Mouse (Mus musculus): ENCODE data around the gene Rreb1.
A peak's percentile ranks its signal among the peaks of the same experiment; 100 is the strongest.

Rreb1 gene

GRCm38 (mm10) chr13:37877241-37877640 lies 99.0 kb downstream of the Rreb1 start:
- DNase-seq: no peak

- DNase-seq: no peak
Measured at GRCm38 (mm10) chr13:37878918-37879331, 100.7 kb downstream of the Rreb1 start.

GRCm38 (mm10) chr13:37879556-37879955 lies 101.4 kb downstream of the Rreb1 start:
- DNase-seq: no peak

- peak; percentile 31 to 37 for DNase-seq
Measured at GRCm38 (mm10) chr13:37880035-37880434, 101.8 kb downstream of the Rreb1 start.

GRCm38 (mm10) chr13:37880581-37881130 lies 102.5 kb downstream of the Rreb1 start:
- DNase-seq: no peak

GRCm38 (mm10) chr13:37882521-37882920 lies 104.3 kb downstream of the Rreb1 start:
- peak; percentile 19 to 48 for DNase-seq

GRCm38 (mm10) chr13:37883008-37883407 lies 104.8 kb downstream of the Rreb1 start:
- no peak for DNase-seq

GRCm38 (mm10) chr13:37885392-37885791 lies 107.2 kb downstream of the Rreb1 start:
- no peak for DNase-seq

GRCm38 (mm10) chr13:37886024-37886423 lies 107.8 kb downstream of the Rreb1 start:
- no peak for DNase-seq

- no peak for DNase-seq
Measured at GRCm38 (mm10) chr13:37894756-37895155, 116.6 kb downstream of the Rreb1 start.

- DNase-seq: no peak
Measured at GRCm38 (mm10) chr13:37895564-37896254, 117.5 kb downstream of the Rreb1 start.

GRCm38 (mm10) chr13:37896423-37896822 lies 118.2 kb downstream of the Rreb1 start:
- no peak for DNase-seq

GRCm38 (mm10) chr13:37898772-37899171 lies 120.6 kb downstream of the Rreb1 start:
- no peak for DNase-seq

GRCm38 (mm10) chr13:37903036-37903435 lies 124.8 kb downstream of the Rreb1 start:
- no peak for DNase-seq

GRCm38 (mm10) chr13:37903476-37903875 lies 125.3 kb downstream of the Rreb1 start:
- DNase-seq: no peak

GRCm38 (mm10) chr13:37904436-37904835 lies 126.2 kb downstream of the Rreb1 start:
- DNase-seq: no peak

- no peak for DNase-seq
Measured at GRCm38 (mm10) chr13:37908061-37908460, 129.9 kb downstream of the Rreb1 start.

- DNase-seq: no peak
Measured at GRCm38 (mm10) chr13:37908493-37908892, 130.3 kb downstream of the Rreb1 start.

GRCm38 (mm10) chr13:37909225-37909624 lies 131.0 kb downstream of the Rreb1 start:
- no peak for DNase-seq

- no peak for DNase-seq
Measured at GRCm38 (mm10) chr13:37912011-37912410, 133.8 kb downstream of the Rreb1 start.

- DNase-seq: no peak
Measured at GRCm38 (mm10) chr13:37912591-37913467, 134.6 kb downstream of the Rreb1 start.

GRCm38 (mm10) chr13:37913963-37914362 lies 135.8 kb downstream of the Rreb1 start:
- DNase-seq: no peak

All from cerebellum, postnatal 10 days (tissue).